Mouse (Mus musculus): ENCODE measurements around the gene Izumo2.
A peak's percentile ranks its signal among the peaks of the same experiment; 100 is the strongest.

Izumo2 gene

DNA sequence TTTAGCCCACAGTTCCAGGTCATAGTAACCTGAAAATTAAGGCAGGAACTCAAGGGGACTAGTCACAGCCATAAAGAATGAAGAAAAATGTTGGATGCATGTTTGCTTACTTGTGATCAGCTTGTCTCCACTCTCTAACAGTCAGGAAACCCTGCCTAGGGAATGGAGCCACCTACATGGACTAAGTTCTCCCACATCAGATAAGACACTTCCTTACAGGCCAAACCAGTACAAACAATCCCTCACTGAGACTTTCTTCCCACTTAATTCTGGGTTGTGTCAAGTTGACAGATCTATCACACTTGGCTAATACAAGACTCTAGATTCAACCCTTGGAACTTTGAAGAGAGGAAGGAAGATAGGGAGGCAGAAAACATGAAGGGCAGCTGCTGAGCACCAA lies 51.8 kb downstream of the Izumo2 start:
- DNase-seq (ENCODE audit: low spot score in 2 of 2): no peak

DNA sequence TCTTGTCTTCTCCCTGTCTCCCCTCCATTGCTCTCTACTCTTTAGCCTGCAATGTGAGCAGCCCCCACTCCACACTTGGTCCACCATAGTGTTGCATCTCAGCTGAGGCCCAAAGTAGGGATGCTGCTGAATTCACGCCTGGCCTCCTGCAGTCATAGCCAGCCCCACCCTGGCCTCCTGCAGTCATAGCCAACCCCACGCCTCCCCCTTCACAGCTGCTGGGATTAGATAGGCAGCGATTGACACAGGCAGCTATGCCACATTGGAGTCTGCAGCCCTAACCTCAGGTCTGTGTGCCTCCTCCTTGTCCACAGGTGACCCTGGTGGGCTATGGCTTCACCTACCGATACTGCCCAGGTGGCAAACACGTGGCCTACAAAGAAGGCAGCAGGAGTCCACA lies 59.6 kb downstream of the Izumo2 start:
- DNase-seq (ENCODE audit: low spot score in 2 of 2): peak; percentile 16 to 24

All from spleen, postnatal 14 days (tissue).